Mouse (Mus musculus) adrenal gland, adult 2 months (tissue): ENCODE measurements around the gene Naa20. TPM values are rescaled to one million over a fixed set of nuclear protein-coding genes. Genes with fewer than 3 reads are reported as not detected.
A peak's percentile ranks its signal among the peaks of the same experiment; 100 is the strongest.

Source experiments
- DNase-seq: peaks from one replicate; pipeline ENCODE4 v3.0.0; 2021
- long read RNA-seq: library from polyadenylated mRNA; stranded (forward); transcript quantifications from one replicate; pipeline ENCODE4 v2.0.0, GENCODE M21; 2021
- polyA plus RNA-seq: library from polyadenylated mRNA; depleted of rRNA; stranded (reverse); fragments of >200 nt; gene quantifications from 2 replicates; pipeline ENCODE4 v1.2.3, GENCODE M21; 2012; rRNA removed
- total RNA-seq, 2 experiments: library from RNA; stranded (reverse); gene quantifications; 2 replicates each; pipeline ENCODE4 v1.2.3; 2021

The Naa20 gene
- total RNA-seq (10 to 100 TPM; 47.3 to 64.1 TPM), polyA plus RNA-seq (9.0 and 14.0 TPM in 2 replicates)
- long read RNA-seq, transcript Naa20-202 (6 exons, 1,142 nt): major isoform, 48 of 57 reads
- long read RNA-seq, partial matches to known transcripts: 2 of 57 reads
- long read RNA-seq, other reads (novel, unspliced or antisense): 6 of 57 reads

GRCm38 (mm10) chr2:145901861-145902260 lies at the start of gene Naa20:
Gene Naa20 (plus strand): TSS chr2:145902099.
- no peak for DNase-seq

- no peak for DNase-seq
Observed at GRCm38 (mm10) chr2:145855831-145856230, 46.1 kb upstream of the Naa20 start.

- peak; percentile 47 for DNase-seq
Observed at GRCm38 (mm10) chr2:145857864-145858263, 44.0 kb upstream of the Naa20 start.

GRCm38 (mm10) chr2:145859442-145859931 lies 42.4 kb upstream of the Naa20 start:
- peak; percentile 49 for DNase-seq

GRCm38 (mm10) chr2:145859932-145860801 lies 41.7 kb upstream of the Naa20 start:
- DNase-seq: peak; percentile 92

GRCm38 (mm10) chr2:145861193-145862123 lies 40.4 kb upstream of the Naa20 start:
- peak; percentile 32 for DNase-seq

GRCm38 (mm10) chr2:145862206-145862817 lies 39.6 kb upstream of the Naa20 start:
- no peak for DNase-seq

- no peak for DNase-seq
Observed at GRCm38 (mm10) chr2:145865344-145865743, 36.6 kb upstream of the Naa20 start.

- no peak for DNase-seq
Observed at GRCm38 (mm10) chr2:145866238-145866637, 35.7 kb upstream of the Naa20 start.

- DNase-seq: no peak
Observed at GRCm38 (mm10) chr2:145866695-145867449, 35.0 kb upstream of the Naa20 start.

- DNase-seq: no peak
Observed at GRCm38 (mm10) chr2:145871308-145871707, 30.6 kb upstream of the Naa20 start.

- no peak for DNase-seq
Observed at GRCm38 (mm10) chr2:145872099-145872498, 29.8 kb upstream of the Naa20 start.

- DNase-seq: no peak
Observed at GRCm38 (mm10) chr2:145873953-145874352, 27.9 kb upstream of the Naa20 start.

GRCm38 (mm10) chr2:145874879-145875482 lies 26.9 kb upstream of the Naa20 start:
- no peak for DNase-seq

GRCm38 (mm10) chr2:145877191-145877590 lies 24.7 kb upstream of the Naa20 start:
- DNase-seq: no peak

- no peak for DNase-seq
Observed at GRCm38 (mm10) chr2:145880887-145881747, 20.8 kb upstream of the Naa20 start.

- DNase-seq: peak; percentile 23
Observed at GRCm38 (mm10) chr2:145881932-145882331, 20.0 kb upstream of the Naa20 start.

- DNase-seq: no peak
Observed at GRCm38 (mm10) chr2:145882398-145882797, 19.5 kb upstream of the Naa20 start.
